Mouse (Mus musculus) embryonic facial prominence, embryonic 12.5 days (tissue): Measurements from ENCODE around the gene Kif5a. TPM values are rescaled to one million over a fixed set of nuclear protein-coding genes. Genes with fewer than 3 reads are reported as not detected.

Experiments
- ATAC-seq: fragments of 200-750 bp; cut with Nextera tagmentation; 2 replicates; pipeline ENCODE4 v1.8.0; 2017; ENCODE audit not compliant: insufficient number of reproducible peaks, insufficient read depth, low FRiP score, low TSS enrichment
- H3K27ac ChIP-seq: fragments of 300-500 bp; sonication (generic); 2 replicates; pipeline ENCODE4 v1.5.1; 2016; ENCODE audit warnings: mild to moderate bottlenecking
- H3K27me3 ChIP-seq: fragments of 300-500 bp; sonication (generic); 2 replicates; pipeline ENCODE4 v1.6.1; 2016; ENCODE audit warnings: mild to moderate bottlenecking, moderate library complexity
- H3K36me3 ChIP-seq: fragments of 300-500 bp; sonication (generic); 2 replicates; pipeline ENCODE4 v1.6.1; 2016; ENCODE audit warnings: mild to moderate bottlenecking
- H3K4me1 ChIP-seq: fragments of 300-500 bp; sonication (generic); 2 replicates; pipeline ENCODE4 v1.6.1; 2016
- H3K4me2 ChIP-seq: fragments of 300-500 bp; sonication (generic); replicated peaks from 2 replicates; pipeline ENCODE4 v1.6.1; 2016; ENCODE audit warnings: mild to moderate bottlenecking, moderate library complexity
- H3K4me3 ChIP-seq: fragments of 300-500 bp; sonication (generic); 2 replicates; pipeline ENCODE4 v1.5.1; 2016; ENCODE audit warnings: mild to moderate bottlenecking
- H3K9ac ChIP-seq: fragments of 300-500 bp; sonication (generic); 2 replicates; pipeline ENCODE4 v1.6.1; 2016; ENCODE audit warnings: mild to moderate bottlenecking, moderate library complexity
- H3K9me3 ChIP-seq: fragments of 300-500 bp; sonication (generic); 2 replicates; pipeline ENCODE4 v1.6.1; 2016; ENCODE audit warnings: mild to moderate bottlenecking, moderate library complexity
- WGBS: fragments of 180-500 bp; shearing (Covaris S2); methylation state at CpG from one replicate; pipeline ENCODE4 v1.1.7; 2016; 5-methylcytosine and 5-hydroxymethylcytosine counted together
- polyA plus RNA-seq: library from polyadenylated mRNA; unstranded; fragments of >200 nt; fragmentation: Nextera tagmentation; extraction: Ambion mirVana; gene quantifications from 2 replicates; pipeline ENCODE4 v1.2.1, GENCODE M21; 2016

The Kif5a gene
- polyA plus RNA-seq, 1 experiment from 2014 or later: 13.5 TPM

DNA sequence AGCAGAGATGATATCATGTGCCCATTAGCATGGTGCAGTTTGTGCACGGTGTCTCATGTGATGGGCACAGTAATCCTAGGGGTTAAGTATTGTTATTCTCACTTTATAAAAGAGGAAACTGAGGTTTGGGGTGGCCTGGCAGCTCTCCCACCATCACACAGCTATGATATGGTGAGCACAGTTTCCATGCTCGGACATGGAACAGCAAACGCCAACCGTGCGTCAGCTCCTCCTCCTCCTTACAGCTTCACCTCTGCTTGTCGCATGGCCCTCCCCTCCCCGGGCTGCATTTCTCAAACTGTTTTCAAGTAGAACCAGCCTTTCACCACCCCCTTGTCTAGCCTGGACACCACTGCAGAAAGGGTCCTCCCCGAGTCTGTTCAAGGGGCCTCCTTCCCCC lies 4.7 kb downstream of the Kif5a start:
- peaks cover 21% of the 10 kb centered on the region for H3K27me3 ChIP-seq
- no peak for ATAC-seq
- H3K4me3 ChIP-seq: no peak overlapping the region
- peaks cover 15% of the 10 kb centered on the region for H3K4me1 ChIP-seq
- no peak overlapping the region for H3K27ac ChIP-seq
- 77% methylated on average over 8 of the region's 8 CpGs for WGBS
- H3K36me3 ChIP-seq: no peaks in the 10 kb centered on the region
- H3K4me2 ChIP-seq: no peak overlapping the region
- H3K9ac ChIP-seq: no peak overlapping the region
- H3K9me3 ChIP-seq: no peaks in the 10 kb centered on the region

DNA sequence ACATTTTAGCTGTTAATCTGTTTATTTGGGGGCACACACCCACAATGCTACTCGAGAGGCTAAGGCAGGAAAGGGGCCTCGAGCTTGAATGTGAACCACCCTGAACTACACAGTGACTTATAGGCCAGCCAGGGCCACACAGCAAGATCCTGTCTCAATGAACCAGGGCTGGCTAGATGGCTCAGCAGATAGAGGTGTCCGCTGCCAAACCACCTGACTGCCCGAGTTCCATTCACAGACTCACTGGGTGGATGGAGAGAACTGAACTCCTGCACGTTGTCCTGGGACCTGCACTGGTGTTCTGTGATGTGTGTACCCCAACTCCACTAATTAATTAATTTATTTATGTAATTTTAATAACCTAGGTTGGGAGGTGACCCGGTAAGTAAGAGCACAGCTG lies 5.4 kb downstream of the Kif5a start:
- peaks cover 13% of the 10 kb centered on the region for H3K4me1 ChIP-seq
- no peak for ATAC-seq

DNA sequence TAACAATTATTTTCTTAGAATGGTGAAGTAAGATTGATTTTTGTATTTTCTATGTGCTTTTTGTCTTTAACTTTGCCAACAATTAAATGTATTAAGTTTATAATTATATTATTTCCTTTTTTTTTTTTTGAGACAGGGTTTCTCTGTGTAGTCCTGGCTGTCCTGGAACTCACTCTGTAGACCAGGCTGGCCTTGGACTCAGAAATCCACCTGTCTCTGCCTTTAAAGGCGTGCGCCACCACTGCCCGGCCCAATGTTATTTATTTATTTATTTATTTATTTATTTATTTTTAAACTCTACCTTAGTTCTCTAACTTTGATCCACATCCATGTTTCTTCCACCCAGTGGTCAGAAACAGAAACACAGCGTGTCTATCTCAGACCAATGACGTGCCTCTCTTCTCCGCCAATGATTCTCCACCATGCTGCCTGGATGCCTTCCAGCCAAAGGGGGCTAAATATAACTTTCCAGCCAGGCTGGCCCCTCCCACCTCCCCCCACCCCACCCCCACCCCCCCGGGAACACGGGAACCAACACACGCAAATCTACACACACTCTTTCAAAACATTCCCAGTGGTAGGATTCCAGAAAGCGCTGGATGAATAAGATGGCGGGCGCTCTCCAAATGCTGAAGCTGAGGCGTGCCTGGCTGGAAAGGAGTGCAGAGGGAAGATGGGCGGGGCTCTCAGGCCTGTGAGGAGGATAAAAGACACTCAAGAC lies 7.4 kb downstream of the Kif5a start:
- WGBS: 22% methylated on average over 14 of the region's 14 CpGs
- ATAC-seq: 0 out of 2 replicates have a peak, but pooled peaks have one; percentile 53
- no peak overlapping the region for H3K4me2 ChIP-seq
- H3K9ac ChIP-seq: no peak overlapping the region
- no peaks in the 10 kb centered on the region for H3K36me3 ChIP-seq
- H3K4me3 ChIP-seq: no peak overlapping the region
- no peaks in the 10 kb centered on the region for H3K9me3 ChIP-seq
- peaks cover 4% of the 10 kb centered on the region; the same call in 1 of the 2 replicates for H3K4me1 ChIP-seq
- H3K27me3 ChIP-seq: no peaks in the 10 kb centered on the region
- H3K27ac ChIP-seq: no peak overlapping the region

More for the DNA sequence above, 5.4 kb downstream of the Kif5a start:
- peaks cover 14% of the 10 kb centered on the region for H3K27me3 ChIP-seq
- H3K4me3 ChIP-seq: no peak overlapping the region
- H3K36me3 ChIP-seq: no peaks in the 10 kb centered on the region
- H3K9me3 ChIP-seq: no peaks in the 10 kb centered on the region
- no peak overlapping the region for H3K4me2 ChIP-seq
- 82% methylated on average over 6 of the region's 6 CpGs for WGBS
- no peak overlapping the region for H3K9ac ChIP-seq
- no peak overlapping the region for H3K27ac ChIP-seq

DNA sequence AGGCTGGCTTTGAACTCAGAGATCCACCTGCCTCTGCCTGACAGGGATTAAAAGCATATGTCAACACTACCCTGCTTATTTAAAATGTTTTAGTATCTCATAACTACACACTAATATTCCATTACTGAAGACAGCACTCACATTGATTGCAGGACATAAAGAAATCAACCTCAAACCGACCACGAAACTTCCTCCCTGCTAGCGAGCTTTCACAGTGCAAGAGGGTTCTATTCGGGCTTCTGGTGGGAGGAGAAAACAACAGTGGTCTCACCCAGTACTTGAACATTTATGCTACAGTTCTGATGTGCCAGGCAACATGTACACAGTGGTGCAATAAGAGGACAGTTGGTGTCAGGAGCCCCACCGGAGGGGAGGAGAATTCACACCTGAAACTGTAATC lies 12.3 kb downstream of the Kif5a start:
- H3K4me3 ChIP-seq: no peak overlapping the region
- ATAC-seq: no peak
- no peak overlapping the region for H3K27ac ChIP-seq
- H3K4me1 ChIP-seq: no peaks in the 10 kb centered on the region; the same call in 1 of the 2 replicates
- no peaks in the 10 kb centered on the region for H3K36me3 ChIP-seq
- H3K9me3 ChIP-seq: no peaks in the 10 kb centered on the region
- no peaks in the 10 kb centered on the region for H3K27me3 ChIP-seq
- no peak overlapping the region for H3K4me2 ChIP-seq
- 85% methylated on average over 5 of the region's 5 CpGs for WGBS
- H3K9ac ChIP-seq: no peak overlapping the region

DNA sequence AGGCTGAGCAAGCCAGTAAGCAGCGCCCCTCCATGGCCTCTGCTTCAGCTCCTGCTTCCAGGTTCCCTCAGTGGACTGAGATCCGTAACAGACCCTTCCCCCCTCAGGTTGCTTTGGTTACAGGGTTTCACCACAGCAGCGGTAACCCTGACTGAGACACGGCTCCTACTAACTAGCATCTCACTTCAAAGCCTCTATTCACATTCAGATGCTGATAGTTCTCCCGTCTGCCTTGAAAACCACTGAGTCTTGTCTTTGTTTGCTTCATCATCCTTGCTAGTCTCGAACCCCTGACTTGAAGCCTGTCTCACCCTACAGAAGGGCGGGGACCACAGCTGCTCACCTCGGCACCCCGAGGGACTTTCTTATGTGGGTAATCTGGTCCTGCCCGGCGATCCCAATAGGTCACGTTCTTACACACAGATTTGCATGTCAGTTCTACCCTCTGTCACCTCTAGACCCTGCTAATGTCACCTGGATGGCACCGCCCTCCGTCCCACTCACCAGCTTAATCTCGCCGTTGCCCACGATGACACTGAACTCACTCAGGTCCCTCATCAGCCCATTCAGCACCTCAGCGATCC lies 24.8 kb downstream of the Kif5a start:
- no peak overlapping the region for H3K27ac ChIP-seq
- no peak overlapping the region for H3K9ac ChIP-seq
- peaks cover 16% of the 10 kb centered on the region; the same call in 1 of the 2 replicates for H3K36me3 ChIP-seq
- no peak overlapping the region for H3K4me2 ChIP-seq
- 73% methylated on average over 18 of the region's 18 CpGs for WGBS
- H3K4me1 ChIP-seq: peaks cover 7% of the 10 kb centered on the region
- ATAC-seq: no peak
- no peaks in the 10 kb centered on the region for H3K9me3 ChIP-seq
- H3K27me3 ChIP-seq: peaks cover 4% of the 10 kb centered on the region; the same call in 1 of the 2 replicates
- H3K4me3 ChIP-seq: no peak overlapping the region

DNA sequence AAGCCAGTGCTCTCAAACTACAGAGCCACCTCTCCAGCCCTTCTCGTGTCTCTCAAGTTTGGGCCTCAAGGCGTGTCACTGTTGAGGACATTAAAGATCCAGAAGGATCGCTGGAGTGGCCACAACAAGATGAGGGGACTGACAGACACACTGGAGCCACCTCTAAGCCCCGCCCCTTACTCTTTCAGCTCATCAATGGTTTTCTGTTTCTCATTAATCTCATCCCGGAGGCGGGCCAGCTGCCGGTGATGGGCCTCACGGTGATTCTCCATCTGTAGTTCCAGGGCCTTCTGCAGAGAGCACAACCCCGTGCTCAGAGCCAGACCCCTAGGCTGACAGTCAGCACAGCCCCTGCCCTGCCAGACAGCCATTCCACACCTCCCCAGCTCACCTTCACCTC lies 26.6 kb downstream of the Kif5a start:
- 19% methylated on average over 9 of the region's 9 CpGs for WGBS
- Histone ChIP-seq H3K27ac (peak overlapping the region; percentile 26; the same call in 1 of the 2 replicates), H3K4me2 (0 out of 2 replicates have a peak overlapping the region, but pooled peaks have one; percentile 3), H3K36me3 (peaks cover 6% of the 10 kb centered on the region; the same call in 1 of the 2 replicates), H3K4me1 (peaks cover 7% of the 10 kb centered on the region), H3K4me3 (no peak overlapping the region), H3K9ac (no peak overlapping the region), H3K27me3 (peaks cover 4% of the 10 kb centered on the region; the same call in 1 of the 2 replicates), H3K9me3 (no peaks in the 10 kb centered on the region)
- ATAC-seq: no peak

DNA sequence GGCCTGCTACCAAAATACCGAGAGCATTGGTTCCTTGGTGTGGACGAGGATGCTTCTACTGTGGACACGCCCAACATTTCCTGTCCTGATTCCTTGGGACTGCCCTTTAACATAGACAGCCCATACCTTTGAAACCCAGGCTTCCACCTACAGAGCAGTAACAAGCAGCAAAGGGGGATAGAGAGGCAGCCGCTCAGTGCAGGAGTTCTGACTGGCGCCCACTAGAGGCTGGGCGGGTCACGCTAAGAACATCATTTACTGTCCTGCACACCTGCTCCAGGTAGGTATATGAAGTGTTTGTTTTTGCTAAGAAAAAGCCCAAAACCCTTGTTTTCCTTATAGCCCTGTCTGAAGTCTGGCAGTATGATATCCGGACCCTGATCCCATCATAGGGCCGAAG lies 30.0 kb downstream of the Kif5a start:
- H3K4me1 ChIP-seq: peaks cover 7% of the 10 kb centered on the region
- H3K27me3 ChIP-seq: no peaks in the 10 kb centered on the region
- no peak overlapping the region for H3K27ac ChIP-seq
- H3K4me3 ChIP-seq: no peak overlapping the region
- no peak overlapping the region for H3K9ac ChIP-seq
- H3K36me3 ChIP-seq: no peaks in the 10 kb centered on the region
- H3K9me3 ChIP-seq: no peaks in the 10 kb centered on the region
- no peak overlapping the region for H3K4me2 ChIP-seq
- ATAC-seq: no peak
- WGBS: 77% methylated on average over 9 of the region's 9 CpGs

DNA sequence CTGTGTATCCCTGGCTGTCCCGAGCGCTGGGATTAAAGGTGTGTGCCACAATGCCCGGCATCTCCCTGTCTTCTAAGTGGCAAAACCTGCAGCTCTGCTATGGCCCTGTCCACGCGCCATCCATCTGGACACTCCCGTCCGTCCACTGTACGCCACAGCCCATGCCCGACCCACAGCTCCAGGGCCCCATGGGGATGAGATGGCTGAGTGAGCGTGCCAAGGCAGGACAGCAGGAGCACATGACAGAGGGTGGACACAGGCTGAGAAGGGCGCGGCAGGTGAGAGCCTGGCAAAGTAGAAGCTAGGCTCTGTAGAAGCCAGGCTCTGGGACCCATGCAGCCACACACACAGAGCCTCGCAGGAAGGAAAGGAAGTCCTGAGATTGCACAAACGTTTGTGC lies 31.4 kb downstream of the Kif5a start:
- H3K27ac ChIP-seq: no peak overlapping the region
- peaks cover 5% of the 10 kb centered on the region for H3K4me1 ChIP-seq
- H3K4me2 ChIP-seq: no peak overlapping the region
- 76% methylated on average over 14 of the region's 14 CpGs for WGBS
- no peaks in the 10 kb centered on the region for H3K27me3 ChIP-seq
- no peak for ATAC-seq
- no peaks in the 10 kb centered on the region for H3K9me3 ChIP-seq
- H3K36me3 ChIP-seq: no peaks in the 10 kb centered on the region
- peak overlapping the region; percentile 2; the same call in 1 of the 2 replicates for H3K9ac ChIP-seq
- H3K4me3 ChIP-seq: no peak overlapping the region

DNA sequence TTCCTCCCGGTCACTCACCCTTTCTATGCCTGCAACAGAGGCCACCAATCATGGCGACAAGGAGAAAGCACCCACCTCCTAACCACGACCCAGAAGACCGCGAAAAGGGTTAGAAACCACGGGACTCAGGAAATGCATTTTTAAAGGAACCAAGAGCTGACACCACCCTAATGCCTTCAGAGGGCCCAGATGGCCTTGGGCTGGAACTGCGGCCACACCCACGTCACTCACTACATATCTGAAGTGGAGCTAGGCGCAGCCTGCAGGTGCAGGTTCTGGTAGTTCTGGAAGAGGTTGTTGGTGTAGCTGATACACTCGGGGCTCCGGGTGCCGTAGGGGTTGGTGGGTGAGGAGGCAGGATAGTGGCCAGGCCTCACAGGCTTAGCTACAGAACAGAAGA lies 32.5 kb downstream of the Kif5a start:
- no peak overlapping the region for H3K4me2 ChIP-seq
- H3K9me3 ChIP-seq: no peaks in the 10 kb centered on the region
- H3K9ac ChIP-seq: no peak overlapping the region
- no peaks in the 10 kb centered on the region for H3K4me1 ChIP-seq
- no peak overlapping the region for H3K4me3 ChIP-seq
- H3K27ac ChIP-seq: no peak overlapping the region
- no peak for ATAC-seq
- no peaks in the 10 kb centered on the region for H3K27me3 ChIP-seq
- no peaks in the 10 kb centered on the region for H3K36me3 ChIP-seq
- 86% methylated on average over 12 of the region's 12 CpGs for WGBS

DNA sequence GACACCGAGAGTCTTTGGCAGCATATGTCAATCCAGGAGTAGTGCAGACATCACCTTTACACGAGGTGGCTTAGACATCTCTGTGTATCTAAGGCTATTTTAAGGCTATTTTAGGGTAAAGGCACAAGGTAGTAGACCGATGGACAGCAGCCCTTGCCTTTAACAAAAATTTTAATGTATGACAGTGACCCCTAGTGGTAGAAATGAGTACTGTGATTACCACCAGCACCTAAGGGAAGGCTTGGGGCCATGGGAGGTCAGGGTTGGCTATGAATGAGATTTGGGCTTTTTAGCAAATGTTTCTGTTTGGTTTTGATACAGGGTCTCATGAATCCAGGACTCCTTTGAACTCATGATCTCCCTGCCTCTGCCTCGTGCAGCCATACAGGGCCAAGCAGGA lies 34.3 kb downstream of the Kif5a start:
- H3K9me3 ChIP-seq: no peaks in the 10 kb centered on the region
- WGBS: 19% methylated on average over 4 of the region's 4 CpGs
- H3K9ac ChIP-seq: no peak overlapping the region
- no peaks in the 10 kb centered on the region for H3K4me1 ChIP-seq
- H3K4me2 ChIP-seq: no peak overlapping the region
- no peak for ATAC-seq
- no peaks in the 10 kb centered on the region for H3K27me3 ChIP-seq
- H3K36me3 ChIP-seq: no peaks in the 10 kb centered on the region
- H3K4me3 ChIP-seq: no peak overlapping the region
- no peak overlapping the region for H3K27ac ChIP-seq

DNA sequence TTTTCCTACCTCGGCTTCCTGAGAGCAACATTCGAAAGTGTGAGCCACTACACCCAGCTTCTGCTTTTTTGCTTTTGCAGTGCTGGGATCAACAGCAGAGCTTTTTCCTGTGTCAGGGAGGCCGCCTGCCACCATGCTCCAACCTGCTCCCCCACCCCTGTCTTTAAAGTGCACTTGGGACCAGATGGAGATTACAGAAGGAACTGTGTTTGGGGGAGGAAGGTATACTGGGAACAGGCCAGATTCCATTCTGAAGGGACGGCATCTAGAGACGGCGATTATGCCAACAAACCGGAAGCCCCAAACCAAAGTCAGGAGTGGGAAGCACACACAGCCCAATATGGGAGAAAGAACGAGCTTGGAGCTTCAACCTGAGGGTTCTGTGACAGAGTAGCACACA lies 36.0 kb downstream of the Kif5a start:
- Histone ChIP-seq H3K4me2 (no peak overlapping the region), H3K4me3 (no peak overlapping the region), H3K27me3 (no peaks in the 10 kb centered on the region), H3K9ac (no peak overlapping the region), H3K36me3 (no peaks in the 10 kb centered on the region), H3K27ac (no peak overlapping the region), H3K4me1 (no peaks in the 10 kb centered on the region), H3K9me3 (no peaks in the 10 kb centered on the region)
- no peak for ATAC-seq
- 86% methylated on average over 8 of the region's 8 CpGs for WGBS

DNA sequence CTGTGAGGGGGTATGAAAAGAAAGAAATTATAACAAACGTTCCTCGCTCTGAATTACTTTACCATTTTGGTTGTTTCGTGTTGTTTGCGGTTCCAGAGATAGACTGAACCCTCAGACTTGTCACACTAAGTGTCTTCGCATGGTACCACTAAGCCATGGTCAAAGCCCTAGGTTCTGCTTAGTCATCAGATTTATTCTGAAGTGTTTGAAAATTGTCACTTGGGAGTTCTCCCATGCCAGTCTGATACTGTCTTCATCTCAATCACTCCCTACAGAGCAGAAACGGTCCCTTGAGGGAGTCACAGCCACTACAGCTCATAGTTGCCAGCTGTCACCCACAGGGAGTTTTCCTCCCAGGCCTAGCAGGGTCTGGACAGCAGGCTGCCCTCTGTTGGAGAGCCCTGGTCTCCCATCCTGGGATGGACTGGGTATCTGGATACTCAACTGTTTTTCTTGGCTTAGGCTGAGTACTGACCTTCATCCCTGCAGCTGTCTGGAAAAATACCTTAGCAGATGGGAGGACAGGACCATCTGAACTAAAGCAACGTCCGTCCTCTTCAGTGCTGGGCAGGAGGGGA lies 36.7 kb downstream of the Kif5a start:
- Histone ChIP-seq H3K4me3 (no peak overlapping the region), H3K9ac (no peak overlapping the region), H3K4me1 (no peaks in the 10 kb centered on the region), H3K4me2 (no peak overlapping the region), H3K9me3 (no peaks in the 10 kb centered on the region), H3K36me3 (no peaks in the 10 kb centered on the region), H3K27me3 (no peaks in the 10 kb centered on the region), H3K27ac (no peak overlapping the region)
- ATAC-seq: no peak
- 68% methylated on average over 8 of the region's 8 CpGs for WGBS
